Mouse (Mus musculus) mouse trophoblast stem cell (cell line): ENCODE measurements around the gene Ulk4.

Source experiments
- in situ Hi-C, 2 experiments: fragments of 300-500 bp; cut with MseI, MboI; formaldehyde crosslinking; loops; 2 replicates in 1 of 2; 3 replicates in 1 of 2; pipeline ENCODE4 v1.15.1; 2025

Gene Ulk4

GRCm38 (mm10) chr9:121195106-121195505 lies 81.9 kb downstream of the Ulk4 start:
- in situ Hi-C loops, result no loop called here

- in situ Hi-C loops, result no loop called here
Observed at GRCm38 (mm10) chr9:121192601-121193370, 84.2 kb downstream of the Ulk4 start.

DNA sequence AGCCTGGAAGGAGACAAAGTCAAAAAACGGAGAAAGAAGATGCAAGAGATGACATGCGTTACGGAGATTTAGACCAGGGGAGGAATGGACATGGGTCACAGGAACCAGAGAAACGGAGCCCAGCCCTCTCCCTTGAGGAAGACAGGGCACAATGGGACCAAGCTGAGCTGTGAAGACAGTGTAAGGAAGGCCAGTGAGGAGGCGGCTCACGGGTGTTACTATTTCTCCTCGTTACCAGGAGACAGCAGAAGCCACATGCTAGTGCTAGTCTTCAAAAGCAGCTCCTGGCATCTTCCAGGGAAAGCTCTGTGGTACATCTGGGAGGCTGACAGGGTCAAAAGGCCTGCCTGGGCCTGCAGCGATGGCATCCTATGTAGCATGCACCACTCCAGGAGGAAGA lies 89.2 kb downstream of the Ulk4 start:
- in situ Hi-C loops, result no loop called here

DNA sequence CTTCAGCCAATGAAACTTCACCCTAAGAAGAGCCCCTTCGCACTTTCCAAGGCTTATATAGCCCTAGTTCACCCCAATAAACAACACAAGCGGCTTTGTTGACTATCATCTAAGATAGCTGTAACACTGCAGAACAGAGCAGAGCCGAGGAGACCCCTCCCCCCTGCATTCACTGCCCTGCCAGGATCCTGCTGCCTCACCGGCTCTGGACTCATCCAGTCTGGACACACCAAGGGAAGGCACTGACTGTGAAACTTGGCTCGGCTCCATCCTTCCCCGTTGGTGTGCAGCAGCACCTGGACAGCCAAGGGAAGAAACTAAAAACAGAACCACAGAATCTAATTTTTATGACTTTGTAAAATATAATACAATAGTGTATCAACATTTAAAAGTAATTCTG lies 91.2 kb downstream of the Ulk4 start:
- in situ Hi-C loops, result no loop called here

DNA sequence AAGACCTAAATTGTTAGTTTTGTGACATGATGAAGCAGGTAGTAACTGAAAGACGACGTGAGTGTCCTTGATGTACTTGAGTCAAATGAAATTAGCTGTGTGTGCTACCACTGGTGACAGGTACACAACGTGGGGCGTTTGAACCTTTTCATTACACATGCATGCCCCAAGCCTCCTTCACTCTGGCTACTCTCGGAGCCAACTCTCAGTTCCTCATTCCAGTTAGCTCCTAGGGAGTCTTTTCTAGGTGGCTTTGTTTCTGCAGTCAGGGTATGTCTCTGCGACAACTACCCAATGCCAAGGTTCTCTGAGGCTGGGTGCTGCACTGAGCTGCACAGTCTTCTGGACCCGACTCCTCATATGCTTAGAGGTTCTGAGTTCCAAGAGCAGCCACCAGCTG lies 100.6 kb downstream of the Ulk4 start:
- in situ Hi-C loops, result no loop called here

DNA sequence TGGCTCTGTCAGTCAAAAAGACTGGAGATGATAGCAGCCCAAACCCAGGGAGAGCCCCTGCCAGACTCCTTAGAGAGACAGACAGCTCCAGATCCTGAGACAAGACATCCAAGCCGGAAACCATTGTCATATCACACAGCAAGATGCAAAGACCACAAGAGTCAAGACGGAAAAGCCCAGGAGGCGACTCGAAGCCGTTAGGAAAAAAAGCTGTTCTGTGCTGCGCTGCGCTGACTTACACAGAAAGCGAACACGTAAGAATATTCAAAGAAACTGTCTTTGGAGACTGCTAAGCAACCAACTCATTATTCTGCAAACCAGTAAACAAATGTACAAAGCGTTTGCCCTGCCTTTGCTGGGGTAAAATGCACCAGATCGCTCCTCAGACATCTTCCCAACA lies 101.8 kb downstream of the Ulk4 start:
- in situ Hi-C loops, result no loop called here

- in situ Hi-C loops, result no loop called here
Observed at GRCm38 (mm10) chr9:121172123-121172522, 104.9 kb downstream of the Ulk4 start.

DNA sequence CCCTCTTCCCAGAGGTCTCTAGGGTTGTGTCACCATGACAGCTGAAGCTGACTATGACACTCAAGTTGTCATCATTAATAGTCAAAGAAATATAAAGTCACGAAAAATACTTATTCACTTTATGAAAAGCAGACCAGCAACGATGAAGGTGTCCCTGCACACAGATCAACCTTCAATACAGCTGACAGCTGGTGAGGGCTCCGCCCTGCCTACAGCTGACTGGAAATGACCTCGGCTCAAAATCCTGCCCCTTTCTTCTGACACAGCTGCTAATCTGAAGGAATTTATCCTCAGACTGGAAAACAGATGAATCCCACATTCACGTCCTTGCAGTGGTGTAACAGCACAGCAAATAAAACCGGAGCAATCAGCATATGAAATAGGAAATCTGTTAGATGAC lies 105.4 kb downstream of the Ulk4 start:
- in situ Hi-C loops, result no loop called here

GRCm38 (mm10) chr9:121164607-121165006 lies 112.4 kb downstream of the Ulk4 start:
- in situ Hi-C loops, result no loop called here

DNA sequence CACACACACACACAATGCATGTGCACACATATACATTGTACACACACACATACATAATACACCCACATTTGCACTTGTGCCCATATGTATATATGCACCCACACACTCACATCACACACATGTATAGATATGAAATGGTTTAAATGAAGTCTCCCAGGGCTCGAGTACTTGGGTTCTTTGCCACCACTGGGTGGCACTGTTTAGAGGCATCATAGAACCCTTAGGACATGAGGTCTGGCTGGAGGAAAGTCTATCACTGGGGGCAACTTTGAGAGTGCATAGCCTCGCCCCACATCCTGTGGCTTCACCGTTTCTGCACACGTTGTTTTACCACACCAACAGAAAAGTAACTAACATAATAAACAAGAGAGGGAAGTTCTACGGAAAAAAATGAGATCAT lies 114.2 kb downstream of the Ulk4 start:
- in situ Hi-C loops, result no loop called here

GRCm38 (mm10) chr9:121161818-121162565 lies 115.0 kb downstream of the Ulk4 start:
- in situ Hi-C loops, result no loop called here

- in situ Hi-C loops, result no loop called here
Observed at GRCm38 (mm10) chr9:121156253-121156831, 120.7 kb downstream of the Ulk4 start.

- in situ Hi-C loops, result no loop called here
Observed at GRCm38 (mm10) chr9:121153276-121153675, 123.7 kb downstream of the Ulk4 start.

GRCm38 (mm10) chr9:121148602-121149001 lies 128.4 kb downstream of the Ulk4 start:
- in situ Hi-C loops, result no loop called here

DNA sequence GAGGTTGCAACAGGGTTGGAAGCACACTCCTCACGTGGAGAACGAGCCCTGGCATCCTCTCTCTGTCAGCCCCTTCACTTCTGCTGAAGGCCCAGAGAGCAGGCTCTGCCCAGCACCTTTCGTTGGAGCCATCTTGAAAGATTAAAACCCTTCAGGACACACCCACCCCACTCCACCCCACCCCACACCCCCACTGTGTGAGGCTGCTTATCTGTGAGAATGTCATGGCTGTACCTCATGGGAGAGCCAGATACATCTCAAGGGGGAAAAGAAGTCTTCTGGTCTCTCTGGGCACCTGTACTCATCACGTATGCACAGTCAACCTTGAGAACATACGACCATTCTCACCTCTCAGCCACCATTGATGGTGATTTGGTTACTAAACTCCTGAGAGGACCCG lies 133.8 kb downstream of the Ulk4 start:
- in situ Hi-C loops, result no loop called here

- in situ Hi-C loops, result no loop called here
Observed at GRCm38 (mm10) chr9:121132549-121132948, 144.4 kb downstream of the Ulk4 start.

GRCm38 (mm10) chr9:121129533-121129932 lies 147.5 kb downstream of the Ulk4 start:
- in situ Hi-C loops, result no loop called here

- in situ Hi-C loops, result no loop called here
Observed at GRCm38 (mm10) chr9:121128934-121129333, 148.1 kb downstream of the Ulk4 start.

GRCm38 (mm10) chr9:121127025-121127424 lies 150.0 kb downstream of the Ulk4 start:
- in situ Hi-C loops, result no loop called here

DNA sequence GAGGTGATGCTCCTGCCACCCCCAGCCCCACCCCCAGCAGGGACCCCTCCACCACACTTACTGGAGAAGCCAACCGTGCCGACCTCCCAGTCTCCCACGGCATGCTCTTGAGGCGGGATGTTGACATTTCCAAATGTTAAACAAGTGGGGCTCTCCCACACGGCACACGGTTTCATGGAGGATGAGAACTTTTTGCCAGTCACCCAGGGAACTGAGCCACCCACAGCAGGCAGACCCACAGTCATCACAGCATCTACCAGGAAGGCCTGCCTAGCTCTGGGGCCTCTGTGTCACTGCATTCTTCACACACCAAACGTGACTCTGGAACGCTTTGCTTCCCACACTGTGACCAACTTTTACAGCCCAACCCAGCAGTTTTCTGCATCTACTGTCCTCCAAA lies 152.3 kb downstream of the Ulk4 start:
- in situ Hi-C loops, result no loop called here

DNA sequence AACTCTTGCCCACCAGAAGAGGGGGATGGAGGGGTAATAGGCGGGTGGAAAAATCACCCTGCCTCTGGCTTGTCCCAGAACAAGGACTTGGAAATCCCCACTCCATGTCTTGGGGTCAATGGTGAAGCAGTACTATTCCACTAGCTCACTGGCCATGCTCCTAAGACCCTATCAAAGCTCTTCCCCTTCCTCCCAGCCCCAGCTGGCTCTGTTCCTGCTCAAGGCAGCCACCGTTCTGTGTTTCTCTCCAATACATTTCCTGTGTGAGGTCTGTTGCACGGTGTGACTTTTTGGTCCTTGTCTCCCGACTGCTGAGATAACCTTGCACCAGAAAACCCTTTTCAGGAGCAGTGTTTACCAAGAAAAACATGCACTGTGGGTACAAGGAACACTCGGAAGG lies 155.0 kb downstream of the Ulk4 start:
- in situ Hi-C loops, result no loop called here

- in situ Hi-C loops, result no loop called here
Observed at GRCm38 (mm10) chr9:121117936-121118335, 159.1 kb downstream of the Ulk4 start.

DNA sequence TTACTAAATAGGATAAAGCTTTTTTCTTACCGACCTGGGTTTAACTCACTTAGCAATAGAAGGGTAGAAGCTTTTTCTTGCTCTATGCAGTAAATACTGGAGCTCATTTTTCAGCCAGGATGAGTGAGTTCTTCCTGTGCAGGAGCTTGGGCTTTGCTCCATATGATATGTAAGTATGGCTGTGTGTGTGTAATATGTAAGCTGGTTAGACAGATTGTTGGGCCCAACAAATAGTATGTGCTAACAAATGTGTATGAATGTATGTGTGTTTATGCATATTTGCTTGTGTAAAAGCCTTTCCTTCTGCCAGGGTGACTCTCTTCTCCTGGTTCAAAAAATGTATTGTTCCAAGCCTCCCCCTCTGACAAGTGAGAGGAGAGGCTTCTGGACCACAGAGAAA lies 164.9 kb downstream of the Ulk4 start:
- in situ Hi-C loops, result no loop called here
